Mouse (Mus musculus): ENCODE measurements around the gene Carhsp1. TPM values are rescaled to one million over a fixed set of nuclear protein-coding genes. Genes with fewer than 3 reads are reported as not detected.

The Carhsp1 gene
- total RNA-seq, 2 experiments from 2014 or later: 6.2 to 9.1 TPM

DNA sequence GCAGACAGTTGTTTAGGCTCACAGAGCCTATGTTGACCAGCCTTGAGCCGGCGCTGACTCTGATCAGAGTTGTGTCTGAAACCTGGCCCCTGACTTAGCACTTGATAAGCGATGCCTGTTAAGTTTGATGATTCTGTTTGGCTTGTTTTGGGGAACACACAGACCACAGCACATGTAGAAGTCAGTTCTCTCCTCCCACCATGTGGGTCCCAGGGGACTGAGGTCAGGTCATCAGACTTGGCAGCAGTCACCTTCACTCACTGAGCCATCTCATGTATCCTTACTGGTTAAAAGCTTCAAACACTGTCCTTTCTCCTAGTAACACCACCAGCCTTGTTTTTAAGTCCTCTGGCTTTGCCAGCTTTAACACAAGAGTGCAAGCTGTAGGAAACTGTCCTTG, 21.9 kb downstream of the Carhsp1 start:
- no peak for ATAC-seq (replicated peaks; ENCODE audit: poor library complexity, severe bottlenecking)

DNA sequence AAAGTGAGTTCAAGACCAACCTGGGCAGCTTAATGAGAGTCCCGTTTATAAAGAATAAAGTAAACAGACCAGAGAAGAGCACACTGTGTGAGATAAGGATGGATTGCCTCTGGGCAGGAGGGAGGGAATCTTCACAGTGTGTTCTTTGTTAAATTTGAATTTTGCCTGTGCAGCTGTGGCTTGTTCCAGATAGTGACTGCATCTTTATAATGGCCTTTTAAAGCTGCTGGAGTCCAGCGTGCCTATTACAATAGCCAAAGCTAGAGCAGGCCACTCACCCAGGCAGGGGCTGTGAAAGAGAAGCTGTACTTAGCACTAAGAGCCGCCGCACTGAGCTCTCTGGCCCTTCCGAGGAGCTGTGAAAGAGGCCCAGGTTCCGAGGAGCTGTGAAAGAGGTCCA, 26.4 kb downstream of the Carhsp1 start:
- no peak for ATAC-seq (replicated peaks; ENCODE audit: poor library complexity, severe bottlenecking)

DNA sequence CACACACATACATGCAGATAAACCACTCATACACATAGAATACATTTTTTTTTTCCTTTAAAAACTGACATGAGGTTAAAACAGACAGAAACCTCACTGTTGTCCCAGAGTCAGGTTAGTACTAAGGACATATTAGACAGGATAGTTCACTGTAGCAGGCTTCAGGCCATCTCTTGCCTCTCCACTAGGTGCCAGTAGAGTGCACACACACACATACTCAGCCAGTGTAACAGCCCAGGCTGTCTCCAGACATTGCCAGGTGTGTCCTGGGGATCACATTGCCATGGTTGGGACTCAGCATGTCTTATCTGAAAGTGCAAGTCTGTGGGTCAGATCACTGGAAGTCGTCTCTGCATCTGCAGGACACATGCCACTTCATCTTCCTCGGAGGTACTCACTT, 28.1 kb downstream of the Carhsp1 start:
- ATAC-seq (replicated peaks; ENCODE audit: poor library complexity, severe bottlenecking): peak; percentile 86

DNA sequence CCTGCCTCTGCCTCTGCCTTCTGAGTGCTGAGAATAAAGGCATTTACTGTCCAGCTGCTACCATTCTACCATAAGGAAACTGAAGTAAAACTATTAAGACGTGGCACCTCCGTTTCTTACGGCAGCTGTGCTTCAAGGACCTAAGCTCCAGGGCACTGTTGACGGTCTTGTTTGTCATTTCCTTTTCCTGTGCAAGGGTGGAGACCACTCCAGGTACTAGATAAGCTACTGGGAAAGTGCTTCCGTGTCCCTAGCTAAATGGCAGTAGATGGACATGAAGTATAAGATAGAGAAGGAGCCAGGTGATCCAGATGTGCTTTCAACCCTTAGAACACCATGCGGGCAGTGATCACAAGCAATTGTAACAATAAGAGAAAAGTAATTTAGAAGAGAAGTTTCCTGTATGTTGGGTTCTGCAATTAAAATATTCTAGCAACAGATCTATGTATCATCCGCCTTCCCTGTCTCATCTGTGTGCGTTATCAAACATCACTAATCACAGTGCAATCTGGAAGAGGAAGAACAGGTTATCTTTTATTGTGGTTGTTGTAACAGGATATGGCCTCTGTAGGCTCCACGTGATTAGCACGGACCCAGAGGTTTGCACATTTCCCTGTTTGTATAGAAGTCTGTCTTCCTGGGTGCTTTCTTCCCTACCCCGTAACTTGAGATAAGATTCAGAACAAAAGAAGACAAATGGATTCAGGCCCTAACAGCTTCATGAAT, 32.3 kb downstream of the Carhsp1 start:
- ATAC-seq (replicated peaks; ENCODE audit: poor library complexity, severe bottlenecking): no peak

DNA sequence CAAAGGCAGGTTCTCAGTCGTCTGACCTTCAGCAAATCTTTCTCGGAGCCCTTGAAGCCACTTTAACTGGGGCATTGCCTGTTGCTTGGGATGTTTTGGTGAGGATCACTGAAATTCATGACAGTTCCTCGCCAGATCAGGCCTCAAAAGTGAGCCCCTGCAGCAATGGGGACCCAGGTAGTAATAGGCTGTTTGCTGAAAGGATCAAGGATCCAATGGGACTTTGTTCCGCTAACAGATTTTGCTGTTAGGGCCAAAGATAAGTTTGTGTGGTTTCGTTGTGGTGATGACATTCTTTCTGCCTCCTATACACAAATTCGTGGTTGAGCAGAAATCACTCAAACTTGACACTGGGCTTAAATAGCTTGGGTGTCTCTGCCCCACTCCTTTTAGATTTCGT, 33.8 kb downstream of the Carhsp1 start:
- ATAC-seq (replicated peaks; ENCODE audit: poor library complexity, severe bottlenecking): 0 out of 2 replicates have a peak, but pooled peaks have one; percentile 4

DNA sequence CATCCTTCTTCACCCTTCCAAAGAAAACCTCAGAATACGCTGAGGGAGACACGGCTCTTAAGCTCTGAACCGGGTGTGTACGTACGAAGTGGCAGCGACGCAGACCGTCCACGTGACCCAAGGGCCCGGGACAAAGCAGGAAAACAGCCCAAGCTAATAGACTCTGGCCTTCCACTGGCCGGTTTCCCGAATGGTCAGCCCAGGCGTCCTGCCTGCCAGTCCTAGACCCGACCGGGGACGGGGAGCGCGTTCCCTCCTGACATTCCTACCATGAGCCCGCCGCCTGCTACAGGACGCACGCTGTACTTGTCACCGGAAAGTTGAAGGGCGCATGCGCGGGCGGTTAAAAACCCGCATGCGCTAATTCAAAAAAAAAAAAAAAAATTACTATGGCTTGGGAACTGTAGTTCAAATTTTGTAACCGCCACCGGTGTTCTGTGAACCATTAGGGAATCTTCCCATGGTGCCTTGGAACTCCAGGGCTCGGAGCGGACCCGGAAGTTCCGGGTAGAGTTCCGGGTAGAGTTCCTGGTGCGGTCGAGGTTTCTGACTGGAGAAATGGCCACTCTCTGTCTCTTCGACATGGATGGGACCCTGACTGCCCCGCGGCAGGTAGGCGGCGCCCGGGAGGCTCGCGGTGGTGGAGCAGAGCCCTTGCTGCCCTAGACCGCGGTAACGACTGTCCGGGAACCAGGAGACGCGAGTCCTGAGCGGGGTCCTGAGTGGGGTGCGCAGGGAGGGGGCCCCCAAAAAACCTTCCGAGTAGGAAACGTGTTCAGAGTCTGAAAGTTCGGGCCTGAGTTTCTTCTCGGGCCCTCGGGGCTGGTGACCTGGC, 34.5 kb downstream of the Carhsp1 start, which contains the start of the genes Pmm2 and Tmem186:
TSS of gene Pmm2 (plus strand) at position 458 of the 835 bp plus-strand sequence.
TSS of gene Tmem186 (minus strand) at position 496 of the 835 bp plus-strand sequence.
- peak; percentile 81 for ATAC-seq (replicated peaks; ENCODE audit: poor library complexity, severe bottlenecking)

DNA sequence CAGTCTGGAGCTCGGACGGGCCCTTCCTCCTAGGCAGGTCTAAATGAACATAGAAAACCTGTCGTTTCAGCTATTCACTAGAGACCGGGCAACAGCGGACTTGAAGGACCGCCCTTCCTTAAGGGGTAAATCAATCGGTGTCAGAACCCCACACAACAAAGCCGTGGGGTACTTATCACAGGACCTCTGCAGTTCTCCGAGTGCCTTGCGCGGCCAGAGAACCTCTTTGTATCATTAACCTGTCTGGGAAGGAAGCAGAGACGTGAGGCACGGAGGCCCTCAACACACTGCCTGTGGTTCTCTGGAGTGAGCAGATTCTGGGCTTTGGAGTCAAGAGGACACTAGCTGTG, 35.1 kb downstream of the Carhsp1 start:
- peak; percentile 21 for ATAC-seq (replicated peaks; ENCODE audit: poor library complexity, severe bottlenecking)

DNA sequence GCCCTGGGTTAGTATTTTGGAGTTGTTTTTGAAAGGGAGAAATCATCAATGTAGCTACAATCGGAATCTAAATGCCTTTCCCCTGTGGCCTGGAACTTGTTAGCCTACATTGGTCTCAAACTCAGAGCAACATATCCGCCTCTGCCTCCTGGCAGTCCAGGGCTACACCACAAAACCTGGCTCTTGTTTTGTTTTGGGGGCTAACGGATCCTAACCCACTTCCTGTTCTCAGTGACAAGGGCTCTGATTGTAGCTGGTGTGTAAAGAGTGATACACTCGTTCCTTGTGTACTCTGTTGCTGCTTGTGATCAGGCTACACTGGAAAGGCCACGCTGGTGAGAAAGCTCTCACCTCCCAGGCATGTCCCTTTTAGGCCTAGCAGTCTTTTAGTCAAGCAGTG, 40.5 kb downstream of the Carhsp1 start:
- ATAC-seq (replicated peaks; ENCODE audit: poor library complexity, severe bottlenecking): peak; percentile 59

DNA sequence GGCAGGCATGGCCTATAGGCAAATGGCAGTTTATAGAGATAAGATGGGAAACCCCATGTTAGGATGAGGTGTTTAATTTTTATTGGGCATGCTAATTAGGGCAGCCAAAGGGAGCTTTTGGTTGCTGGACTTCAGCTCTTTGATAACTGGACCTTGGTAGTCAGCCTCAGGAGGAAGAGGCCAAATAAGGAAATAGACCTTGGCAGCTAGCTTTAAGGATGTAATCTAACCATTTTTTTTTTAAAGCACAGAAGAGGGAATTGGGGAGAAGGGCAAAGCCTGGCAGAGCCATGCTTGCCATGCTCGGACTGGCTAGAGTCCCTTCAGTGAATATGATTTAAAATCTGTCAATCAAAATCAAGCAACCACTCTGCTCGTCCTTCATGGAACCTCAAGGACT, 41.5 kb downstream of the Carhsp1 start:
- ATAC-seq (replicated peaks; ENCODE audit: poor library complexity, severe bottlenecking): no peak

DNA sequence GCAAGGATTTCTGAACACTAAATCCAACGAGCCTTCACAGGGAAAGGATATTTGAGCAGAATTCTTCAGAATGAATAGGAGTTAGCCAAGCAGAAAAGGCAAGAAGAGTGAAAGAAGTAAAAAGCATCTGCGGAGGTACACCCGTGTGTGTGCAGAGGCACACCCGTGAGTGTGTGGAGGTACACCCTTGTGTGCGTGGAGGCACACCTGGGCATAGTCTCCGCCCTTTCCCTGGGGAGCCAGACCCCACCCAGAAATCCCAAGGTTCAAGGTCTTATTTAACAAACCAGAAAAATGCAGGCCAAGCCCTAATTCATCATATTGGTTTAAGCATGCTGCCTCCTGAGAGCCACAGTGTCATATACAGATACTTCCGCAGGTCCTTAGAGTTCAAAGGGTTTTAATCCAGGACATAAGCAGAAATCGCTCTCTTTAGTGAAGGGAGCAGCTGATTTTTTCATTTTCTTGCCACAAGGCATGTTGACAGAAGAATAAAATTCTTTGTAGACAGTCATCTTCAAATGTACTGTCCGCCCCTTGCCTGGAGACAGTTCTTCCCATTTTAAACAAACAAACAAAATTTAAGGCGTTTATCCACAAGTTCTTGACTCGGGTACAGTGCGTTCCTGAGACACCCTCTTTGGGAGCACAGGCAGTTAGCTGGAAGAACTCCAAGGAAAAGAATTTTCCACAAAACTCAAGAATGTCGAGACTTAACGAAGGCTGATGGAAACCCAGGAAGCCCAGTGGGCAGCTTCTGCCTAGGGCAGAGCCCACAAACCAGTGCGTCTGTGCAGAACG, 51.4 kb downstream of the Carhsp1 start:
- no peak for ATAC-seq (replicated peaks; ENCODE audit: poor library complexity, severe bottlenecking)

DNA sequence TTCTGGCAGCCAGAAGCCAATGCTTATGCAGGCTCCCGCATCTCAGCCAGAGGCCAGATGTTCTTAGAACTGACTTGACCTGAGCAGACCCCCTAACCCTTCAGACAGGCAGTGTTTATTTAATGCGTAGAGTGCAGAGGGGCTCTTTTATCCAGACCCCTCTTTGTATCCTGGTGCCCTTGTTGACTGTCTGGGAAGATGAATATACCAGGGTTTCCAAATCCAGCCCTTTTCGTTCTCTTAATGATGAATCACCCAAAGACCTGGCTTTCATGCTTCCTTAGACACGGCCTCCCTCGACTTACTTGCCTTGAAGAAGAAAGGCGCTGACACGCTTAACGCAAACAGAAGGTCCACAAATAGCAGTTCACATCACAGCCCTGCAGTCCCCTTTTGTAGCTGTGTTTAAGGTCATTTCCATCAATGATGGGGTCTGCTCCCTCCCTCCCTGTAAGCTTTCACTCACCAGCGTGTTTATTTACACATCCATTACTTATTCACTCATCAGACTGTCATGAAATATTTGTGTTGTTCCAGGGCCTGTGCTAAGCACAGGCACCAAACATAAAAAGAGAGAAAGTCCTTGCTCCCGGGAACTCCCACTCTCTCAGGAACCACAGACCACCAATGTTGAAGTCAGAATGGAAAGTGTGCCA, 52.2 kb downstream of the Carhsp1 start:
- no peak for ATAC-seq (replicated peaks; ENCODE audit: poor library complexity, severe bottlenecking)

DNA sequence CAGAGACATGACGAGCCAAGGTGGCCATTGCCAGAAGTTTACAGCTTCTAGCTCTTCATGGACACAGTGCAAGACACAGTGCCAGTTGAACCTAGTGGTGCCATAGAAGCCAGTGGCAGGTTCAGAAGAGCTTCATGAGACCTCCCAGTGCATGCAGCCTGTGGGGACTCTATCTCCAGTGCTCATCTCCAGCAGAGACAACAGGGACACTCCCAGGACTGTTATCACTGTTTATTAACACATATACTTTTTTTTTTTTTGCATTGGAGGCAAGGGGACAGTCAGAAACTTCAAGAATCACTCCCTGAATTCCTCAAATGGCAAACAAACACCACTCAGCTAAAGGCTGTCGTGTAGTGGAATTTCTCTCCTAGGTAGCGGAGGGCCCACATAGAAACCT, 58.5 kb downstream of the Carhsp1 start:
- ATAC-seq (replicated peaks; ENCODE audit: poor library complexity, severe bottlenecking): no peak

DNA sequence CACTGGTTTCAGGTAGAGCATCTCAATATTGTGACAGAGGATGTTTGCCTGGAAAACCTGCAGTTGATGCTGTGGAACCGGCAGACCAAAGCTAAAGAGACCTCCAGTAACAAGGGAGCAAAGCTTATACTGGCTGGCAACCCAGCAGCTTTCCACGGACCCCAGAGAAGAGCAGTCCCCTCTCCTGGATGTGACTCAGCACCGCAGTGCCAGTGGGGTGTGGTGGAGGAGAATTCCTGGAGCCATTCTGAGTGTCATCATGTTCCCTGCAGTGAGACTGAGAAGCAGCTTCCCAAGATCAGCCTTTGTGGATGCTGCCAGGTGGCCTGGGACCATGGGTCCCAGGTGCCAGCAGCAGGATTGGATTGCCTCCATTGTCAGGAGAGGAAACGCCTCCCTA, 58.9 kb downstream of the Carhsp1 start:
- no peak for ATAC-seq (replicated peaks; ENCODE audit: poor library complexity, severe bottlenecking)

DNA sequence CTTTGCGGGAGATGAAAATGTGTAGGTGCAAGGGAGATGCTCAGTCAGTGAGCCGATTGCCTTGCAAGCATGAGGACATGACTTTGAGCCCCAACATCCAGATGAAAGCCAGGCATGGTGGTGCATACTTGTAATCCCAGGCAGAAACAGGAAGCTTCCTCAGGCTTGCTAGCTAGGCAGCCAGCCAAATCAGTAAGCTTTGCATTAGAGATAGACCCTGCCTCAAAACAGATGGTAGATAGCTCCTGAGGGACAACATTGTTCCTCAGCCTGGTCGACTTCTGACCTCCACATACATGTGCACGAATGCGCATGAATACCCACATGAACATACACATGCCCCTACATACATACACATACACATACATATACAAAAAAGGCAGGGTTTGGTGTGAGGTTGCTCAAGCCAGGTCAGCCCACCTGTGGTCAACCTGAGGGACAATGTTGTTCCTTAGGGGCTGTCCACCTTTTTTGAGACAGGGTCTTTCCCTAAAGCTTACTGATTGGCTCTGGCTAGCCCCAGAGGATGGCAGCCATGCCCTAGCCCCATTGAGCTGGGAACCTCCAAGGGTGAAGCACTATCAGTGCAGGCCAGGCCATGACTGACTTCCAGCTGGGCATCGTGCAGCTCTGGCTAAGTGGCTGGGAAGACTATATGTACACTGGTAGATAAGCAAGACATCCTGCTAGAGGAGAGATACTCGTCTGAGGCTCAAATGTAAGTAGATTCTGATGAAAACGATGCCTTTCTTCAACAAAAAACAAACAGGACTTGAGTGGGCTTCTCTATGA, 59.5 kb downstream of the Carhsp1 start:
- no peak for ATAC-seq (replicated peaks; ENCODE audit: poor library complexity, severe bottlenecking)

DNA sequence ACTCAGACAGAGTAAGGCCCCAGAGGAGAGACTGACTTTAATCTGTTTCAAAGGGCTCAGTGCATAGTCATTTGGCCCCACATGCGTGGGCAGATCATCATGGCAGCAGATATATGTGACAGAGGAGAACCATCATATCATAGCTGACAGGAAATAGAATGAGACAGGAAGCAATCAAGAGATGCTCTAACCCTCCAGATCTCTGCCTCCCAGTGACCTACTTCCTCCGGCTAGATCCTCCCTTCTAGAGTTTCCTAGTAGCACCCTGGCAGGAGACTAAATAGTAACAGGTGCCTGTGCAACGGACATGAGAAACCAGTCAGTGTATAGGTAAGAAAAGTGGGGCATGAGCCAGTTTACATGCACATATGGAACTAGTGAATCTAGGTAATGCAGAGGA, 61.6 kb downstream of the Carhsp1 start:
- no peak for ATAC-seq (replicated peaks; ENCODE audit: poor library complexity, severe bottlenecking)

Other genes starting within 250 kb of the Carhsp1 start
- gene Tmem114, start 247.0 kb downstream of the Carhsp1 start, total RNA-seq (2014; fragmentation: Nextera tagmentation): not detected in 2 replicates
- gene Tmem114, start 247.0 kb downstream of the Carhsp1 start, total RNA-seq (2017): not detected in 2 replicates
- 23.8 and 25.0 TPM in 2 replicates for gene Mettl22, start 201.4 kb downstream of the Carhsp1 start, total RNA-seq (2014; fragmentation: Nextera tagmentation)
- 10.3 and 11.5 TPM in 2 replicates for gene Mettl22, start 201.4 kb downstream of the Carhsp1 start, total RNA-seq (2017)
- not detected in 2 replicates for gene Abat, start 158.7 kb downstream of the Carhsp1 start, total RNA-seq (2014; fragmentation: Nextera tagmentation)
- not detected in 2 replicates for gene Abat, start 158.7 kb downstream of the Carhsp1 start, total RNA-seq (2017)
- gene Pmm2, start 34.5 kb downstream of the Carhsp1 start, total RNA-seq (2014; fragmentation: Nextera tagmentation): 59.0 and 70.4 TPM in 2 replicates
- 45.5 and 59.1 TPM in 2 replicates for gene Pmm2, start 34.5 kb downstream of the Carhsp1 start, total RNA-seq (2017)
- gene Tmem186, start 34.4 kb downstream of the Carhsp1 start, total RNA-seq (2014; fragmentation: Nextera tagmentation): 9.1 and 10.4 TPM in 2 replicates
- gene Tmem186, start 34.4 kb downstream of the Carhsp1 start, total RNA-seq (2017): 13.9 and 21.9 TPM in 2 replicates
- gene Gm5767, start 8.6 kb upstream of the Carhsp1 start, total RNA-seq (2014; fragmentation: Nextera tagmentation): not detected in 2 replicates
- not detected in 2 replicates for gene Gm5767, start 8.6 kb upstream of the Carhsp1 start, total RNA-seq (2017)
- gene Usp7, start 120.2 kb upstream of the Carhsp1 start, total RNA-seq (2014; fragmentation: Nextera tagmentation): 130 and 144 TPM in 2 replicates
- 142 and 158 TPM in 2 replicates for gene Usp7, start 120.2 kb upstream of the Carhsp1 start, total RNA-seq (2017)
- gene 1810013L24Rik, start 157.9 kb upstream of the Carhsp1 start, total RNA-seq (2014; fragmentation: Nextera tagmentation): 39.6 and 41.3 TPM in 2 replicates
- gene 1810013L24Rik, start 157.9 kb upstream of the Carhsp1 start, total RNA-seq (2017): 37.1 and 53.9 TPM in 2 replicates

All from granulocyte monocyte progenitor cell, adult 5-6 weeks (primary cell).